Mouse (Mus musculus) T-helper 17 cell (primary cell): Measurements from ENCODE around the gene Anapc15.

ENCODE experiments used
- in situ Hi-C, 2 experiments: fragments of 300-600 bp; cut with MboI, MseI; formaldehyde crosslinking; loops; 1 replicate in 1 of 2; 2 replicates in 1 of 2; pipeline ENCODE4 v1.15.1; 2025; ENCODE audit warnings: high pct_unique_total_duplicates in 2 of 2

Gene Anapc15

DNA sequence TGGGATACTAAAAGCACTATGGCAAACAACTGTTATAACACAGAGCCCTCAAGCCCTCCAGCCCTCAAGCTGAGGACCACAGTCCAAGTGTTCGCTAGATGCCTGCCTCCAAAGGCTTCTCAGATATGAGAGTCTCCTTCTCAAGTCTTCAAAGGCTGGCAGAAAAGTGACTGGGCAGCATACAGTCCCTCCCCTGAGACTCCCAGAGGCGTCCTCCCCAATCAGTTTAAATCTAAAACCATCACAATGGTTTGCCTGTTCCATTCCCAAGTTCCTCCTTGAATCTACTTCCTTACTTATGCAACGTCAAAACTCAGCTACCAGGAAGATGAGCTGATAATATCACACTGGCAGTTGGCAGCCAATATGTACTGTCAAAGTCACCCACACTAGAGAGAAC is at the start of gene Anapc15:
TSS of gene Anapc15 (plus strand) at position 301 of the 400 bp plus-strand sequence.
- in situ Hi-C loops: no loop called here

DNA sequence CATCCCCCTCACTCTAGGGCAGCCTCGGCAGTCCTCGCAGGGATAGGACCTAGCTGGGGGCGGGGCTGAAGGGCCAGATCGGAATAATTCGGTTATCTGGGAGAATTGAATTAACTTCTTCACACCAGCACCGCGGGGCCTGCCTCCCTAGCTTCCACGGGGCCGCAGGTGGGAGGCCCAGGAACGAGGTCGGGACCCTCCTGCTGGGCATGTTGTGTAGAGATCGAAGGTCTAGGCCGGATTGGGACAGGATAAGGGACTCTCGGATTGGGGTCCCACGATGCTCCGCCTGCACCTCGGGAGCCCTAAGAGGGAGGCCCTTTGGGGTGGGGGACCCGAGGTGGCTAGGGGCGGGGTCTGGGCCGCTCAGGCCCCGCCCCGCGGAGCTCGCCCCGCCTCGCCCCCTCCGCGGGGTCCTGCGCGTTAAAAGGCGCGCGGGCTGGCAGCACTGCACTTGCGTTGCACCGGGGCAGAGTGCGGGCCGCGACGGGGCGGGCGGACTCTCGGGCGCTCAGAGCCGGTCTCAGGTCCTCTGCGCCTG is 45.6 kb upstream of the Anapc15 start, which contains the start of gene Phox2a:
TSS of gene Phox2a (plus strand) at position 453 of the 541 bp plus-strand sequence.
- in situ Hi-C loops: loop anchor here in 1 of 2 experiments (10.0 kb wide), 1 partner anchor 1783 kb away; no protein-coding TSS in a partner anchor

DNA sequence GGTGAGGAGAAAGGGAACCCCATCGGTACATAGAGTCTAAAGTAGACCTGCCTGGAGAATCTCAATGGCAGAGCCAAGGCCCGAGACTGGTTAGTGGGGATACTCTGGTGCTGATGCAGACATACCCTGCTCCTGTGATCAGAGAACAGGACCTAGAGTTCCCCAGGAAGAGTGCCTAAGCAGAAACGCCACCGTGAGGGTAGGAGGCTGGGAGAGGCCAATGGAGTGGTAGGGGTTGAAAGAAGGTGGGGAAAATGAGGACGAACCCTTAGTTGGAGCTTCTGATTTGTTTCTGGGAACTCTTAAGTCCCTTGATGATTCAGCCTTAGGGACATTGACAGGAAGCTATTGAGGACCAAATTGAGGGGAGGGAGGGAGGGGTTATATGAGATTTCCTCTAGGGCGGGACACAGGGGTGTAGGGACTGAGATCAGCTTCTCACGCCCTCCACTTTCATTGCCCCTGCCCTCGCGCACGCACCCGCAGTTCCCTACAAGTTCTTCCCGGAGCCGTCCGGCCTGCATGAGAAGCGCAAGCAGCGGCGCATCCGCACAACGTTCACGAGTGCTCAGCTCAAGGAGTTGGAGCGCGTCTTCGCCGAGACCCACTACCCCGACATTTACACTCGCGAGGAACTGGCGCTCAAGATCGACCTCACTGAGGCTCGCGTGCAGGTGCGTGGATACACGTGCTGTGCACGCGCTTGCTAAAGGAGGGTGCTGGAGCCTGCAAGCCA is 43.1 kb upstream of the Anapc15 start:
- in situ Hi-C loops: loop anchor here in 1 of 2 experiments (5.0 kb wide), 1 partner anchor 138 kb away; no protein-coding TSS in a partner anchor

DNA sequence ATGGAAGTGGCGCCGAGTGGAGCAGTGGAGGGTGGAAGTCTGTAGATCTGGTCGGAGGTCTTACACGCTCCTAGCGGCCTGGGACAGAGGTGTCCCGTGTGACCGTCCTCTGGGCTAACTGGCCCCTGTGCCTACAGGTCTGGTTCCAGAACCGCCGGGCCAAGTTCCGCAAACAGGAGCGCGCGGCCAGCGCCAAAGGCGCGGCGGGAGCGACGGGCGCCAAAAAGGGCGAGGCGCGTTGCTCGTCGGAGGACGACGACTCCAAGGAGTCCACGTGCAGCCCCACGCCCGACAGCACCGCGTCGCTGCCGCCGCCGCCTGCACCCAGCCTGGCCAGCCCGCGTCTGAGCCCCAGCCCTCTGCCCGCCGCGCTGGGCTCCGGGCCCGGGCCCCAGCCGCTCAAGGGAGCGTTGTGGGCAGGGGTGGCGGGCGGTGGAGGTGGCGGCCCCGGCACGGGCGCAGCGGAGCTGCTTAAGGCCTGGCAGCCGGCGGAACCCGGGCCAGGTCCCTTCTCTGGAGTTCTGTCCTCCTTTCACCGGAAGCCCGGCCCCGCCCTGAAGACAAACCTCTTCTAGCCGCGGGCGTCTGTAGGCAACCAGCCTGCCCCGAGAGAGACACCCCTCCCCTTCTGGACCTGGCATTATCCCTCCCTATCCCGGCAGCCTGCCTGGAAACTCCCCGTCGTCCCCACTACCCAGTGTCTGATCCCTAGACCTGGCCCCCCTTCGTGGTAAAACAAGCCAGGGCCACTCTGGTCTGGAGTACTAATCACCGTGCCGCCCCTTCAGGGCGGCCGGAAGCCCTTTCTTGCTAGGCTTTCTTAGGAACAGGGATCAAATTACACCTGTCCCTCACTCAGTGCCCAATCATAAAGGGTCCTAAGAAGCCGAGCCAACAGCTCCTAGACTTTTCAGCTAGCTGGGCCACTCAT is 41.7 kb upstream of the Anapc15 start:
- in situ Hi-C loops: loop anchor here in 1 of 2 experiments (5.0 kb wide), 1 partner anchor 140 kb away; no protein-coding TSS in a partner anchor

DNA sequence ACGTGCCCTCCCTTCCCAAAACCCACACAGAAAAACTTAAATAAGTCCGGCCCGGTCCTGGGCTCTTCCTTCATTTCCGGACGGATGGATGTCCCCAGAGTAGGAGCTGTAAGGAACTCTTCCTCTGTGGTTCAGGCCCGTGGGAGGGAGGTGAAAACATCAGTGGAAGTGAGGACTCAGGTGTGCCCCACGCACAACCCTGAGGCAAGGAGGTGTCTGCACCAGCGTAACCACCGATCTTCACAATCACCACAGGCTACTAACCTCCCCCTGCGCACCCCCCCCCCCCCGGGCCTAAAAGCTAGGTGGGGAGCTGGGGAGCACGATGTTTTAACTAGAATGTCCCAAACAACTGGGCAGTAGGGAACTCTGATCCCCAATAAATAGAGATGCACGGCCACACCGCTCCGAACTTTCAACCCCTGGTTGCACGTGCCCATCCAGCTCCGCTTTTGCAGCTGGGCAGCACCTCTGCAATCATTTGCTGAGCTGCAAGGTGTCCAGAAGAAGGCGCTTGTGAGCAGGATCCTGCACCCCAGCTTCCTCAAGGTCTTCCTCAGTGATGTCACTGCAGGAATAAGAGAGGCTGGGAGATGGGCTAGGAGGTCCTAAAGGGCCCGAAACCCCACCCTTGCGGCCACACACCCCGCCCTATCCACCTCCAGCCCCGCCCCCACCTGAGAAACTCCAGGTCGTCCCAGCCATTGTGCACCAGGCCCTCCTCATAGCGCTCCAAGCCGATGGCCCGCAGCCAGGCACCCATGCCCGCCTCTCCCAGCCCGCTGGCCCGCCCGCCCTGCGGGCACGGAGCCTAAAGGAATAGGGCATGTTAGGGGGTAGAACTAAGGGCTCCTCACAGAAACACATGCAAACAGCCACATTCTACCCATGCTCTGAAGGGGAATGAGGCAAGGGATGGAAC is 40.4 kb upstream of the Anapc15 start:
- in situ Hi-C loops: loop anchor here in 1 of 2 experiments (5.0 kb wide), 1 partner anchor 141 kb away; no protein-coding TSS in a partner anchor

DNA sequence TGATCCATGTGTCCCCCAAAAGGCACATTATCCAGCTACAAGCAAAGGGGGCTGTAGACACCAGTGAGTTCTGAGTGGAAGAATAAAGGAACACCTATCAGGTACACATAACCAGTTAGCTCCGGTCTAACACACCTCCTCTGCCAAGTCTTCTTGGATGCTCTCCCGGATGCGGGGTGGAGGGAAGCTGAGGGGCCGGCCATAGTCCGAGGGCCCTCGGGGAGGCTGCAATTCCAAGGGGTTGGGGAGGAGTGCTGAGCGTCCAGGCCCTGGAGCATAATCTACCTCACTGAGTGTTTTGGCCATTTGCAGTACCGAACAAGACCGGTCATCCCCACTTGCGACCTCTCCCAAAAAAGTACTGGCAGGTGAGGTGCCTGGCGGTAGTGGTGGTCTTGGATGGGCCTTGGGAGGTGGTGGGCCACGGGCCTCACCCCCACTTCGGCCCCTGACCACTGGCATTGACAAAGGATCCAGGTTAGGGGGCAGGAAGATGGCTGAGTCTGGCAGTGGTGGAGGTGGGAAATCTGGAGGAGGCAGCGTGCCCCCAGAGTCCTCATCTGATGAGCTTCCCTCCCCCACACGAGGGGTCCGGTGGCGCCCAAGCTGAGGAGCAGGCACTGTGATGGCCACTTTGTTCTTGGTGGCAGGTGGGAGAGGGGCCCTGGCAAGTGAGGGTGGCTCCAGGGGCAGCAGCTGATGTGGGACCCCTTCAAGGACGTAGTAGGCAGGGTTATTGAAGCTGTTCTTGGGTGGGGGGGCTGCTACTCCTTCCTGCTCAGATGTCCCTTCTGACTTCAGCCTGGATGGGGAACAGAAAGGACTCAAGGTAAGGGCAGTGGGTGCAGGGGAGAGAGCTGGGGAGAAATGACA is 39.5 kb upstream of the Anapc15 start:
- in situ Hi-C loops: loop anchor here in 1 of 2 experiments (5.0 kb wide), 1 partner anchor 142 kb away; no protein-coding TSS in a partner anchor

DNA sequence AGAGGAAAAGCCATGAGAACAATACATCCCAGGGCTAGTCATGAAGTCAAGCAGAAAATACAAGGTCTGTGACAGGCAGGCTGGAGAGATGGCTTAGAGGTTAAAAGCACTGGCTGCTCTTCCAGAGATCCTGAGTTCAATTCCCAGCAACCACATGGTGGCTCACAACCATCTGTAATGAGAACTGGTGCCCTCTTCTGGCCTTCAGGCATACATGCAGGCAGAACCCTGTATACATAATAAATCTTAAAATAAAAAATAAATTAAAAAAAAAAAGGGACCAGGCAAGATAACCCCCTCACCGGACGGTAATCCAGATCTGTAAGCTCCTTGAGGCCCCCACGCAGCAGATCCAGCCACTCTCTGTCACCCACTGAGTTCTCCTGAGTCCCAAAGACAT is 33.1 kb upstream of the Anapc15 start:
- in situ Hi-C loops: loop anchor here (10.0 to 25.0 kb wide), 2 partner anchors 168 to 954 kb away; partner anchors contain the start of gene Clpb (in 1 of the 2)

DNA sequence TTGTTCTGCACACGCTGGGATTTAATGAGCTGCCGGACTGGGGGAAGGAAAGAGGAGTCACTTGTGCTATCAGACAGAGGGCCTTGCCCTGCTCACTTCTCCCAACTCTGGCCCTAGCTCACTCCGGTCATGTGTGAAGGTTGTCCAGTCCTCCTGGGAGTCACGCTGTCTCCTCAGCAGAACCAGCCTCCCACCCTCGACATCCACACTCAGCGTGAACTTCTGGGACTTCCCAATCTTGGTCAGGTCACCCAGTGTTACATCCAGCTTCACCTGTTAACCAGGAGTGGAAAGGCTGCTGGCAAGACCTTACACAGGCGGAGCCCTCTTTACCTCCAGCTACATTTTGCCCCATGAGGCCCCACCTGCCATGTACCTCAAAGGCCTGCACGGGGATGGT is 32.1 kb upstream of the Anapc15 start:
- in situ Hi-C loops: loop anchor here (10.0 to 25.0 kb wide), 2 partner anchors 169 to 953 kb away; partner anchors contain the start of gene Clpb (in 1 of the 2)

DNA sequence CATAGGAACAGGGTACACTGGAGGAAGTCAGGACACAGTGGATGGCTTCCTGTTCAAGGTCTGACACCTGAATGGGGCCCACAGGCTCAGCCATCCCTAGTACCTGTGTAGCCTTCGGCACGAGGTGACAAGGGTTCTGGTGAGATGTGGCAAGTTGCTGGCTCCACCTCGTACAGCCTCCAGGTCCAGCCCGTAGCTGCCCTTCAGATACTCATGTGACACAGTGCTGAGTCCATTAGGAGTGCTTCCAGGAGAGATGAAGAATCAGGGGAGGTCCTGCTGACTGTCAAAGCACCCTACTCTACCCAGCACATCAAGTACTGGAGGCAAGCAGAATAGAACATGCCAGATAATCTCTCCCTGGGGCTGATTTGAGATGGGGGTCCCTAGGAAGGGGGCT is 31.1 kb upstream of the Anapc15 start:
- in situ Hi-C loops: loop anchor here (10.0 to 25.0 kb wide), 2 partner anchors 170 to 952 kb away; partner anchors contain the start of gene Clpb (in 1 of the 2)

DNA sequence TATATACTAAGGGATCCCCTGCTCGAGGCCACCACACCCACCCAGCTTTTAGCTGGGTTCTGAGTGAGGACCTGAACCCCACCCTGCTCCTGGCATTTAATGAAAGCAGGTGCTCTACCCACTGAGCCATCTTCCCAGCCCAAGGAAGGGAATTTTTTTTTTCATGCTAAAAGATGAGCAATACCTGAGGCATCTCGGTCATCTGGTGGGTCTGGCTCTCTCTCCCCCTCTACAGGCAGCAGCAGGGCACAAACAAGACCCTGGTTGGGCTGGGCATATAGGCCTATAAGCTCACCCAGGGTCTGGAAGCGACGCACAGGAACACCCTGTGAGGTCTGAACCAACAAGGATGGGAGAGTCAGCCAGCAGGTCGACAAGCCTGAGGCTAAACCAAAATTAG is 30.2 kb upstream of the Anapc15 start:
- in situ Hi-C loops: loop anchor here (10.0 to 25.0 kb wide), 2 partner anchors 171 to 951 kb away; partner anchors contain the start of gene Clpb (in 1 of the 2)

DNA sequence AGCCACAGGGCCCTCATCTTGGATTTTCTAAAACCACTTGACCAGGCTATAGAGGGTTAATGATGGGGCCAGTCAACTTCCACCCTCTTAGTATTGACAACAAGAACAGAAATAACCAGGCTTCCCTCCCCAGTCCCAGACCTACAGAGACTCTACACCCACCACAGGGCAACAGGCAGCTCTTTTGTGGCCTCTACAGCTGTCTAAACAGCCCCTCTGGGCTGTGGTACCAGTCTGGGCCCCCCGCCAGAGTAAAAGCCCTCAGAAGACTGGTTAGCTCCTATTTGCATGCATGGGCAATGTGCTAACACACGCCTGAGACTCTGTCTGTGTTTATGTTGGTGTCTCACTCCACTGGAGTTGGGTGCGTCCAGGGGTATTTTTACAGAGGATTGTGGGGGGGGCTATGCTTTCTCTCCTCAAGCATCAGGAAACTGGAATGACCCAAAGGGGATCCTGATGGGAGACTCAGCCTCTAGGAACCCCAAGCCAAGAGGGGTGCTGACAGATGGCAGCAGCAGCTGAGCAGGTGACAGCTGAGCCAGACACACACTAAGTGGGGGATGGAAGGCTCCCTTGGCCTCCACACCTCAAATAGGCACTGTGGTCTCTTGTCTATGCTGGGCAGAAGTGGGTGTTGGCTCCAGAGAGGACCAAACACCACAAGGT is 29.5 kb upstream of the Anapc15 start:
- in situ Hi-C loops: loop anchor here (10.0 to 25.0 kb wide), 2 partner anchors 172 to 951 kb away; partner anchors contain the start of gene Clpb (in 1 of the 2)

DNA sequence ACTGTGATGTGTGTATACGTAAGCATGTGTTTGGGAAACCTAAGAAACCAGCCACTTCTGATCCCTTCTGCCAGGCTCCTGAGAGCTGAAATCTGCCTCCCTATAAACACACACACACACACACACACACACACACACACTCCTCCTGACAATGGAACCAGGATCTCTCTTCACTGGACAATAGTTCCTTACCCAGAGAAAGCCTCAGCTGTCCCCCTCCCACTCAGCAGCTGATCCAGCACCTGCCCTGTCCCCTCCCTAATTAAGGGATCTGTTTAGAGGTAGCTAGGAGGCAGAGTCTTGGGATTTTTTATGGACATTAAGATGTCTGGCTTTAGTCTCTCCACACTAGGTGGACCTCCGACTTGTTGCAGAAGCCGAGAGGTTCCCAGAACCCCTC is 28.6 kb upstream of the Anapc15 start:
- in situ Hi-C loops: loop anchor here (10.0 to 25.0 kb wide), 2 partner anchors 173 to 950 kb away; partner anchors contain the start of gene Clpb (in 1 of the 2)

DNA sequence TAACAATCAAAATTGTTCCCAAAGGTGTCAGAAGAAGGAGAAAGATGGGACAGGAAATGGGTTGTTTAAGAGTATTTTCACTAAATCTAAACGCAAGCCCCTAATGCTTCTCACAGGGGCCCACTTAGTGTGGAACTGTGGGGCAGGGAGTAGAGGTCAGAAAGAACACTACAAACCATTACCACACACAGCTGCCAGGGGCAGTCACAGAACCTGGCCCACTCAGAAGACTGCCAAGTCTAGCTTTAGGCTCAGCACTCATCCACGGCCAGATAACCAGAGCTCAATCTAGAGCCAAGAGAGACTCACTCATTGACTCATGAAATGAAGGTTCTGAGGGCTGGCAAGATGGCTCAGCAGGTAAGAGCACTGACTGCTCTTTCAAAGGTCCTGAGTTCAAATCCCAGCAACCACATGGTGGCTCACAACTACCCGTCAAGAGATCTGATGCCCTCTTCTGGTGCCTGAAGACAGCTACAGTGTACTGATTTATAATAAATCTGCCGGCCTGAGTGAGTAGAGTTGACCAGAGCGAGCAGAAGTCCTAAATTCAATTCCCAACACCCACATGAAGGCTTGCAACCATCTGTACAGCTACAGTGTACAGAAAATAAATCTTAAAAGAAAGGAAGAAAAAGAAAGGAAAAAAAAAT is 27.9 kb upstream of the Anapc15 start:
- in situ Hi-C loops: loop anchor here (10.0 to 25.0 kb wide), 2 partner anchors 173 to 949 kb away; partner anchors contain the start of gene Clpb (in 1 of the 2)

DNA sequence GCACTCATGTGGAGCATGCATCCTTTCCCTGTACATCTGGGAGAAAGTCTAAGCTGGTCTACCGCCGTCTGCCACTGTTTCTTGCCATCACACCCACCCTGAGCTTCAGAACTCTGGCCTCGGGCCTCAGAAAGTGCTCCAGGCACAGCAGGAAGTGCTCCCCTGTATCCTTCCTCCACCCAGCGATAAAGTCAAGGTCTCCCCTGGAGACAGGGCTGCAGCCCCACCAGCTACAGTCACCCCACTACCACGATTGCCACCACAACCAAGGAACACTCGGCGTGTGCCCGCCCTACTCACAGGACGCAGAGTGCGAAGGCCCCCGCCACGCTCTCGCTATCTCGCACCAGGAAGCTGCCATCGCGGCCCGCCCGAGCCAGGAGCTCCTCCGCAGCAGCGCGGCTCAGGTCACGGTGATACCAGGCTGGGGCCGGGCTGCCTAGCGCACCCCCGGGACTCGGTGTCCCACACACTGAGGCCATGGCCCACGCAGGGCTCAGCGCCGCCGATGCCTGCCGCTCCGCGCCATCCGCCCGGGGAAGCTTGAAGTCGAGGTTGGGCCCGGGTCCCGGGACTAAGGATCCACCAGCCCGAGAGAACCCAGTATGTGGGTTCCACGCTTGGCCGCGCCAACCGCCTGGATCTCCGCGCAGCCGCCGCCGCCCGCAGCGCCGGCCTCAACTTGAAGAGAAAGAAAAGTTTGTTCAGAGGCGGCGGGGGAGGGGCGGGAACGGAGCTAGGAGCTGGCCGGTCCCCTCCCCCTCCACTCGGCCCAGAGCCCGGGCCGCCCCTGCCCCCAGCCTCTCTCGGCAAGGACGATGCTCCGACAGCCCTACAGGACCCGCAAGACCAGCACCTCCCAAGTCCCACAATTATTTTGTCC is 27.0 kb upstream of the Anapc15 start:
- in situ Hi-C loops: loop anchor here (10.0 to 25.0 kb wide), 2 partner anchors 174 to 948 kb away; partner anchors contain the start of gene Clpb (in 1 of the 2)

DNA sequence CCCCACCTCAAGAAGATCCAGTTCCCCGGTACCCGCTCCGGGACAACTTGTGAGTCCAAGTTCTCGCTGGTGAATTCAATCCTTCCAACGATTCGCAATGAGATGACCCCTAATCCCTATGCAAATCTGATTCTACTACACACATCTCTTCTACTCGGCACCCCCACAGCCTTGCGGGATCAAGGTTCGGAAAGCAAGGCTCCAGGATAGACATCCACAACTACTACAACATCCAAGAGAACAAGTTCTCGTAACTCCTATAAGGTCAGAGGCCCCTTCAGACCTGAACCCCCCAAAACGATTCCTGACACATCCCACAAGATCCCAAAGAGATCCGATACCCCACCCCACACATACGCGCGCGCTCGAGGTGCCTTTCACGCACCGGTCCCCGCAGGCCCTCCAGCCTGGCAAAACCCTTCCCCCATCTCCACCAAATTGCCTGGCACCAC is 26.3 kb upstream of the Anapc15 start:
- in situ Hi-C loops: loop anchor here (10.0 to 25.0 kb wide), 2 partner anchors 175 to 948 kb away; partner anchors contain the start of gene Clpb (in 1 of the 2)
